Mouse (Mus musculus) liver, embryonic 11.5 days (tissue): Measurements from ENCODE around the gene Ceacam16. TPM values are rescaled to one million over a fixed set of nuclear protein-coding genes. Genes with fewer than 3 reads are reported as not detected.

ENCODE experiments used
- ATAC-seq: fragments of 200-750 bp; cut with Nextera tagmentation; replicated peaks from 2 replicates; pipeline ENCODE4 v1.8.0; 2017; ENCODE audit warnings: moderate number of reproducible peaks, mild to moderate bottlenecking, moderate TSS enrichment, moderate library complexity; ENCODE audit not compliant: low FRiP score
- DNase-seq: peaks from one replicate; pipeline ENCODE4 v3.0.0-alpha.2; 2017; ENCODE audit warnings: low spot score
- H3K27ac ChIP-seq: fragments of 300-500 bp; sonication (generic); 2 replicates; pipeline ENCODE4 v1.5.1; 2014; ENCODE audit warnings: mild to moderate bottlenecking, low read depth, low read length, control low read depth
- H3K27me3 ChIP-seq: fragments of 300-500 bp; sonication (generic); replicated peaks from 2 replicates; pipeline ENCODE4 v1.6.1; 2014; ENCODE audit warnings: low read length, mixed read lengths; ENCODE audit not compliant: control insufficient read depth, insufficient read depth
- H3K36me3 ChIP-seq: fragments of 300-500 bp; sonication (generic); 2 replicates; pipeline ENCODE4 v1.6.1; 2014; ENCODE audit warnings: mild to moderate bottlenecking, low read length, moderate library complexity, mixed read lengths; ENCODE audit not compliant: control insufficient read depth, insufficient read depth
- H3K4me1 ChIP-seq: fragments of 300-500 bp; sonication (generic); replicated peaks from 2 replicates; pipeline ENCODE4 v1.6.1; 2014; ENCODE audit warnings: low read length, mixed read lengths; ENCODE audit not compliant: control insufficient read depth, insufficient read depth
- H3K4me2 ChIP-seq: fragments of 300-500 bp; sonication (generic); 2 replicates; pipeline ENCODE4 v1.6.1; 2014; ENCODE audit warnings: mild to moderate bottlenecking, control low read depth, moderate library complexity
- H3K4me3 ChIP-seq: fragments of 300-500 bp; sonication (generic); 2 replicates; pipeline ENCODE4 v1.5.1; 2014; ENCODE audit warnings: low read depth, low read length, control low read depth
- H3K9ac ChIP-seq: fragments of 300-500 bp; sonication (generic); 2 replicates; pipeline ENCODE4 v1.6.1; 2014; ENCODE audit warnings: low read depth, low read length, control low read depth
- H3K9me3 ChIP-seq: fragments of 300-500 bp; sonication (generic); 2 replicates; pipeline ENCODE4 v1.6.1; 2016; ENCODE audit warnings: low read length, inconsistent platforms, mixed read lengths; ENCODE audit not compliant: control insufficient read depth
- WGBS: fragments of 180-500 bp; shearing (Covaris S2); extraction: QIAGEN DNeasy Blood & Tissue Kit; methylation state at CpG from one replicate; pipeline ENCODE4 v1.1.7; 2014; 5-methylcytosine and 5-hydroxymethylcytosine counted together
- polyA plus RNA-seq: library from polyadenylated mRNA; unstranded; fragments of >200 nt; fragmentation: Nextera tagmentation; extraction: Ambion mirVana; gene quantifications from 2 replicates; pipeline ENCODE4 v1.2.1, GENCODE M21; 2014

The Ceacam16 gene
- polyA plus RNA-seq, 1 experiment from 2014 or later: not detected

GRCm38 (mm10) chr7:19836843-19837242, 24.3 kb downstream of the Ceacam16 start:
- WGBS: 38% methylated on average over 3 of the region's 3 CpGs
- no peaks in the 10 kb centered on the region for H3K27me3 ChIP-seq

GRCm38 (mm10) chr7:19834055-19834454, 27.0 kb downstream of the Ceacam16 start:
- H3K36me3 ChIP-seq: no peaks in the 10 kb centered on the region; the same call in 1 of the 2 replicates
- peaks cover 12% of the 10 kb centered on the region for H3K4me1 ChIP-seq
- H3K9ac ChIP-seq: no peak overlapping the region
- H3K27ac ChIP-seq: no peak overlapping the region
- no peaks in the 10 kb centered on the region for H3K9me3 ChIP-seq
- ATAC-seq: no peak
- H3K4me3 ChIP-seq: no peak overlapping the region
- DNase-seq: no peak
- H3K27me3 ChIP-seq: no peaks in the 10 kb centered on the region
- 55% methylated on average over 3 of the region's 3 CpGs for WGBS
- no peak overlapping the region for H3K4me2 ChIP-seq

More at GRCm38 (mm10) chr7:19836843-19837242, 24.3 kb downstream of the Ceacam16 start:
- DNase-seq: no peak
- Histone ChIP-seq H3K4me1 (0 out of 2 replicates have a peak, but pooled peaks cover 2% of the 10 kb centered on the region), H3K27ac (no peak overlapping the region), H3K4me3 (no peak overlapping the region), H3K36me3 (no peaks in the 10 kb centered on the region), H3K9ac (no peak overlapping the region), H3K4me2 (no peak overlapping the region), H3K9me3 (no peaks in the 10 kb centered on the region)
- ATAC-seq: no peak

GRCm38 (mm10) chr7:19831837-19832236, 29.3 kb downstream of the Ceacam16 start:
- no peaks in the 10 kb centered on the region for H3K9me3 ChIP-seq
- 52% methylated on average over 9 of the region's 9 CpGs for WGBS
- no peak overlapping the region for H3K9ac ChIP-seq
- DNase-seq (no peak), ATAC-seq (no peak)
- no peaks in the 10 kb centered on the region for H3K27me3 ChIP-seq
- peaks cover 12% of the 10 kb centered on the region for H3K4me1 ChIP-seq
- no peak overlapping the region for H3K27ac ChIP-seq
- no peak overlapping the region for H3K4me2 ChIP-seq
- H3K4me3 ChIP-seq: no peak overlapping the region
- H3K36me3 ChIP-seq: no peaks in the 10 kb centered on the region; the same call in 1 of the 2 replicates

- H3K27me3 ChIP-seq: no peaks in the 10 kb centered on the region
- no peaks in the 10 kb centered on the region for H3K9me3 ChIP-seq
- DNase-seq (no peak), ATAC-seq (peak; percentile 59)
- WGBS: 24% methylated on average over 13 of the region's 13 CpGs
- no peak overlapping the region for H3K4me3 ChIP-seq
- no peaks in the 10 kb centered on the region; the same call in 1 of the 2 replicates for H3K36me3 ChIP-seq
- 0 out of 2 replicates have a peak overlapping the region, but pooled peaks have one; percentile 5 for H3K9ac ChIP-seq
- peaks cover 12% of the 10 kb centered on the region for H3K4me1 ChIP-seq
- H3K27ac ChIP-seq: peak overlapping the region; percentile 11; the same call in 1 of the 2 replicates
- H3K4me2 ChIP-seq: peak overlapping the region; percentile 41
Observed at GRCm38 (mm10) chr7:19830682-19831156, 30.4 kb downstream of the Ceacam16 start.

- WGBS: 79% methylated on average over 3 of the region's 3 CpGs
- H3K4me2 ChIP-seq: no peak overlapping the region
Observed at GRCm38 (mm10) chr7:19829694-19830093, 31.4 kb downstream of the Ceacam16 start.

GRCm38 (mm10) chr7:19826756-19827155, 34.3 kb downstream of the Ceacam16 start:
- Histone ChIP-seq H3K4me2 (no peak overlapping the region), H3K9me3 (no peaks in the 10 kb centered on the region), H3K27ac (no peak overlapping the region), H3K4me3 (no peak overlapping the region), H3K4me1 (peaks cover 25% of the 10 kb centered on the region), H3K27me3 (peaks cover 9% of the 10 kb centered on the region), H3K9ac (no peak overlapping the region), H3K36me3 (no peaks in the 10 kb centered on the region; the same call in 1 of the 2 replicates)
- ATAC-seq: no peak
- DNase-seq: no peak
- 57% methylated on average over 6 of the region's 6 CpGs for WGBS

More at GRCm38 (mm10) chr7:19829694-19830093, 31.4 kb downstream of the Ceacam16 start:
- Histone ChIP-seq H3K4me1 (peaks cover 12% of the 10 kb centered on the region), H3K27me3 (no peaks in the 10 kb centered on the region), H3K9me3 (no peaks in the 10 kb centered on the region), H3K27ac (no peak overlapping the region), H3K9ac (no peak overlapping the region), H3K4me3 (no peak overlapping the region), H3K36me3 (no peaks in the 10 kb centered on the region; the same call in 1 of the 2 replicates)
- ATAC-seq (no peak), DNase-seq (no peak)

- H3K27me3 ChIP-seq: peaks cover 15% of the 10 kb centered on the region
- no peaks in the 10 kb centered on the region for H3K36me3 ChIP-seq
- H3K4me2 ChIP-seq: peak overlapping the region; percentile 66
- ATAC-seq: peak; percentile 80
- no peak overlapping the region for H3K9ac ChIP-seq
- WGBS: 17% methylated on average over 26 of the region's 26 CpGs
- H3K27ac ChIP-seq: peak overlapping the region; percentile 85
- peak; percentile 83 for DNase-seq
- 0 out of 2 replicates have a peak overlapping the region, but pooled peaks have one; percentile 4 for H3K4me3 ChIP-seq
- H3K4me1 ChIP-seq: peaks cover 13% of the 10 kb centered on the region
- peaks cover 2% of the 10 kb centered on the region; the same call in 1 of the 2 replicates for H3K9me3 ChIP-seq
Observed at GRCm38 (mm10) chr7:19824182-19824973, 36.7 kb downstream of the Ceacam16 start.

GRCm38 (mm10) chr7:19823256-19824181, 37.6 kb downstream of the Ceacam16 start:
- Histone ChIP-seq H3K9ac (no peak overlapping the region), H3K9me3 (peaks cover 2% of the 10 kb centered on the region; the same call in 1 of the 2 replicates), H3K27ac (peak overlapping the region; percentile 85), H3K36me3 (no peaks in the 10 kb centered on the region), H3K27me3 (peaks cover 15% of the 10 kb centered on the region), H3K4me1 (peaks cover 13% of the 10 kb centered on the region), H3K4me2 (peak overlapping the region; percentile 66), H3K4me3 (no peak overlapping the region)
- WGBS: 13% methylated on average over 16 of the region's 16 CpGs
- ATAC-seq: 0 out of 2 replicates have a peak, but pooled peaks have one; percentile 3
- peak; percentile 56 for DNase-seq
